Mouse (Mus musculus) embryonic facial prominence, embryonic 10.5 days (tissue): ENCODE data around the gene Gpr156. TPM values are rescaled to one million over a fixed set of nuclear protein-coding genes. Genes with fewer than 3 reads are reported as not detected.
"Not testable (repeated sequence)": the region's sequence is repeated elsewhere in the genome, so short reads cannot be mapped to it uniquely, and the experiment has no call there.

Experiments
- DNase-seq: peaks from one replicate; pipeline ENCODE4 v3.0.0-alpha.2; 2017; ENCODE audit warnings: low spot score
- H3K27ac ChIP-seq: fragments of 300-500 bp; sonication (generic); replicated peaks from 2 replicates; pipeline ENCODE4 v1.5.1; 2016; ENCODE audit warnings: mild to moderate bottlenecking
- H3K27me3 ChIP-seq: fragments of 300-500 bp; sonication (generic); replicated peaks from 2 replicates; pipeline ENCODE4 v1.6.1; 2016; ENCODE audit warnings: low read depth, mild to moderate bottlenecking; ENCODE audit not compliant: poor library complexity, severe bottlenecking
- H3K36me3 ChIP-seq: fragments of 300-500 bp; sonication (generic); replicated peaks from 2 replicates; pipeline ENCODE4 v1.6.1; 2016; ENCODE audit warnings: mild to moderate bottlenecking, moderate library complexity
- H3K4me1 ChIP-seq: fragments of 300-500 bp; sonication (generic); 2 replicates; pipeline ENCODE4 v1.6.1; 2016
- H3K4me3 ChIP-seq: fragments of 300-500 bp; sonication (generic); 2 replicates; pipeline ENCODE4 v1.5.1; 2016; ENCODE audit warnings: mild to moderate bottlenecking, moderate library complexity
- H3K9me3 ChIP-seq: fragments of 300-500 bp; sonication (generic); 2 replicates; pipeline ENCODE4 v1.6.1; 2016; ENCODE audit warnings: mild to moderate bottlenecking
- WGBS: fragments of 180-500 bp; shearing (Covaris S2); methylation state at CpG from one replicate; pipeline ENCODE4 v1.1.7; 2016; 5-methylcytosine and 5-hydroxymethylcytosine counted together
- polyA plus RNA-seq: library from polyadenylated mRNA; unstranded; fragments of >200 nt; fragmentation: Nextera tagmentation; extraction: Ambion mirVana; gene quantifications from 2 replicates; pipeline ENCODE4 v1.2.1, GENCODE M21; 2016

The Gpr156 gene
- polyA plus RNA-seq, 1 experiment from 2014 or later: 1.2 TPM

GRCm38 (mm10) chr16:38017958-38018376 lies 101.7 kb downstream of the Gpr156 start:
- Histone ChIP-seq H3K4me1 (peaks cover 10% of the 10 kb centered on the region), H3K27ac (peak overlapping the region; percentile 40; the same call in 1 of the 2 replicates), H3K9me3 (no peaks in the 10 kb centered on the region), H3K4me3 (no peak overlapping the region), H3K27me3 (no peaks in the 10 kb centered on the region), H3K36me3 (no peaks in the 10 kb centered on the region)
- DNase-seq: peak; percentile 24
- 21% methylated on average over 4 of the region's 4 CpGs for WGBS

DNA sequence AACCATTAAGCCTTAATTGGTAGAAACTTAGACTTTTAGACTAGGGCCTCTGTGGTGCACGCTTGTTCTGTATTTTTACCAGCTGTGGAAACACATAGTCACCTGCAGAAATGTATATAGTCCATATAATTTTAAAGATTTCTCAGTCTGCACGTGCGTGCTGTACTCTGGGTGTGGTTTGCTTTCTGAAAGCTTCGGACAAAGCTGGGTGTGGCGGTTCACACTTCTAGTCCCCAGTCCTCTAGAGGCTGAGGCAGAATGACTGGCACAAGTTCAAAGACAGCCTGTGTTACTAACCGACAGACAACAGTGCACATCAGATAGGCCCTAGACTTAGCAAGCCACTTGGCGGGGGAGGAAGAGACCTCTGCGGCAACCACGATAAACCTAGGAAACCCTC lies 116.3 kb downstream of the Gpr156 start:
- WGBS: 93% methylated on average over 9 of the region's 9 CpGs
- Histone ChIP-seq H3K36me3 (no peaks in the 10 kb centered on the region), H3K4me3 (no peak overlapping the region), H3K27me3 (no peaks in the 10 kb centered on the region), H3K27ac (no peak overlapping the region), H3K9me3 (no peaks in the 10 kb centered on the region), H3K4me1 (no peaks in the 10 kb centered on the region)
- no peak for DNase-seq

GRCm38 (mm10) chr16:38033071-38033470 lies 116.8 kb downstream of the Gpr156 start:
- 77% methylated on average over 5 of the region's 5 CpGs for WGBS
- H3K4me3 ChIP-seq: no peak overlapping the region
- H3K27me3 ChIP-seq: no peaks in the 10 kb centered on the region

DNA sequence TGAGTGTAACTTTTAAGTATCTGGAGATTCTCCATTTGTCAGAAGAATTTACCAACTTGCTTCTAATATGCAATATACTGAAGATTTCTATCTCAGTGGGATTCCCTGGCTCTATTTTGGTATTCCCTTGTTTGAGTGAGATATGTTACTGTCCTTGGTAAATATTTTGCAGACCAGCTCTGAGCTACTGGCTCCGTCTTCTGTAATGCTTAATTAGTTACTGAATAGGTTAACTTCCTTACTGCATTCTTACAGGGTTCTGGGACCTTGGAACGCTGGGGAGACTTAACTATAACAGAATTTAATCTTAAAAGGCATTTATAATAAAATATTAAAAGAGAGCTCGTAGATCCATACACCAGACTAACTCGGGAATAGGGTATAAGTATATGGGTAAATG lies 121.8 kb downstream of the Gpr156 start:
- not testable (repeated sequence) for H3K27ac ChIP-seq, H3K4me3 ChIP-seq, H3K27me3 ChIP-seq, H3K9me3 ChIP-seq, H3K4me1 ChIP-seq, H3K36me3 ChIP-seq, DNase-seq
- 88% methylated on average over 4 of the region's 4 CpGs for WGBS

More at GRCm38 (mm10) chr16:38033071-38033470, 116.8 kb downstream of the Gpr156 start:
- Histone ChIP-seq H3K4me1 (no peaks in the 10 kb centered on the region), H3K36me3 (no peaks in the 10 kb centered on the region), H3K27ac (no peak overlapping the region), H3K9me3 (no peaks in the 10 kb centered on the region)
- no peak for DNase-seq

- H3K36me3 ChIP-seq: no peaks in the 10 kb centered on the region
- H3K27me3 ChIP-seq: no peaks in the 10 kb centered on the region
- 90% methylated on average over 1 of the region's 1 CpGs for WGBS
- no peak overlapping the region for H3K4me3 ChIP-seq
- H3K9me3 ChIP-seq: no peaks in the 10 kb centered on the region
- H3K27ac ChIP-seq: no peak overlapping the region
- no peak for DNase-seq
- no peaks in the 10 kb centered on the region for H3K4me1 ChIP-seq
Observed at GRCm38 (mm10) chr16:38042160-38042559, 125.9 kb downstream of the Gpr156 start.

DNA sequence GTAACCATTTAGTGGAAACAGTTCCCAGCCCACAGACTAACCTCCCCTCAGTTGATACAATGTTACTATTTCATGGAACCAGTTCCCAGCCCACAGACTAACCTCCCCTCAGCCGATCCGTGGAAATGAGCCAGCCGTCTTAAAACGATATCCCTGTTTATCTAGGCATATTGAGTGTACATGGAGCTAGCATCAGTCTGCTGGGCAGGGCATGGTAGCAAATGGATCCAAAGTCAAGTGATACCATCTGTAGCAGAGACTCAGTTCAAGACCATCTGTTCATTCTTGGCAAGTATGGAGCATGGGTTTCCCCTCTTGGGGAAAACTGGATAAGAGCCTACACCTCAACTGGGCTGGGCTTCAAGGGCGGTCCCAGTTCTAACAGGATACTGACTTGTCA lies 128.3 kb downstream of the Gpr156 start:
- Histone ChIP-seq H3K27me3 (no peaks in the 10 kb centered on the region), H3K36me3 (no peaks in the 10 kb centered on the region), H3K4me3 (no peak overlapping the region), H3K27ac (no peak overlapping the region), H3K4me1 (no peaks in the 10 kb centered on the region; the same call in 1 of the 2 replicates), H3K9me3 (no peaks in the 10 kb centered on the region)
- 92% methylated on average over 5 of the region's 5 CpGs for WGBS
- DNase-seq: no peak

DNA sequence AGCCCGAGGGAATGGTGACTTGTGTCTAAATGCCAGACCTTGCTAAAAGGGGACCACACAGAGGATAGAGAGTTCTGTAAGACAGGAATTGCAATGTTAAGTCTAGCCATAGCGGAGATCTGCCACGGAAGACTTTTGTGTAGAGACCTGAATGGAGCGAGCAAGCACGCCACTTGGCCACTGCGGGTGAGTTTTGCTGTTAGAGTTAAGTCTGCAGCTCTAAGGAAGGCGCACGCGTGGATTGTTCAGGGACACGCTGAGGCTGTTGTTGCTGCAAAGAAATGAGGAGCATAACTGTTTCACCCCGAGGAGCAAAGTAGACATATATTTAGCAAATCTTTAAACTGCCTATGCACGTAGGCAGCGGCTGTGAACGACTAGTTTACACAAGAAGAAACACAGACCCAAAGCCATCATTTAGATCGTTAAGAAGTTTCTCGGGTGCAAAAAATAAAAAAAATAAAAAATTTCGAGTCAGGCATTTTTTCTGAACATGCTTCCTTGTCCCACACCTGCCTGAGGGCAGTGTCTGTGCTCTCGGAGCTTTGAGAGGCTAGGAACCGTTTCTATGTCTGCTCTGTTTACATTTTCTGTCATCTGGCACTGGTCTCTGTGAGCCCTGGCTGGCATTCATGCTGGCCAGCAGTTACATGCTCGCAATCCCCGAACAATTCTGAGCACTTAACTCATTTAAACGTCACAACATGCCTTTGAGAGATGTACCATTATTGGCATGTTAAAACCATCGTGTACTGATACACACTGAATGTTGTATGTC lies 131.7 kb downstream of the Gpr156 start:
- DNase-seq: peak; percentile 10
- 71% methylated on average over 23 of the region's 23 CpGs for WGBS

More for the DNA sequence above, 131.7 kb downstream of the Gpr156 start:
- no peaks in the 10 kb centered on the region for H3K27me3 ChIP-seq
- no peak overlapping the region for H3K4me3 ChIP-seq
- H3K4me1 ChIP-seq: no peaks in the 10 kb centered on the region; the same call in 1 of the 2 replicates
- no peak overlapping the region for H3K27ac ChIP-seq
- H3K9me3 ChIP-seq: no peaks in the 10 kb centered on the region
- H3K36me3 ChIP-seq: no peaks in the 10 kb centered on the region

Other genes starting within 250 kb of the Gpr156 start
- gene Fstl1, start 139.6 kb upstream of the Gpr156 start, polyA plus RNA-seq: 192 and 210 TPM in 2 replicates
- gene Gm36028, start 55.4 kb upstream of the Gpr156 start, polyA plus RNA-seq: 0.62 and 0.85 TPM in 2 replicates
- gene Lrrc58, start 48.1 kb upstream of the Gpr156 start, polyA plus RNA-seq: 68.3 and 68.9 TPM in 2 replicates
- gene Gsk3b, start 172.5 kb downstream of the Gpr156 start, polyA plus RNA-seq: 69.3 and 69.5 TPM in 2 replicates